Mouse (Mus musculus) limb, embryonic 11.5 days (tissue): ENCODE measurements around the gene 4833427G06Rik. TPM values are rescaled to one million over a fixed set of nuclear protein-coding genes. Genes with fewer than 3 reads are reported as not detected.

Source experiments
- ATAC-seq: fragments of 200-750 bp; cut with Nextera tagmentation; 2 replicates; pipeline ENCODE4 v1.8.0; 2017; ENCODE audit warnings: low read depth; ENCODE audit not compliant: insufficient number of reproducible peaks, low FRiP score, low TSS enrichment
- DNase-seq: peaks from one replicate; pipeline ENCODE4 v3.0.0-alpha.2; 2015; ENCODE audit warnings: low spot score
- H3K27ac ChIP-seq: fragments of 300-500 bp; sonication (generic); replicated peaks from 2 replicates; pipeline ENCODE4 v1.5.1; 2014; ENCODE audit warnings: low read depth, mild to moderate bottlenecking, low read length
- H3K27me3 ChIP-seq: fragments of 300-500 bp; sonication (generic); 2 replicates; pipeline ENCODE4 v1.6.1; 2014; ENCODE audit warnings: mild to moderate bottlenecking, low read length, mixed read lengths; ENCODE audit not compliant: control insufficient read depth, insufficient read depth
- H3K36me3 ChIP-seq: fragments of 300-500 bp; sonication (generic); 2 replicates; pipeline ENCODE4 v1.6.1; 2014; ENCODE audit warnings: mild to moderate bottlenecking, low read length, moderate library complexity, mixed read lengths; ENCODE audit not compliant: control insufficient read depth, insufficient read depth
- H3K4me1 ChIP-seq: fragments of 300-500 bp; sonication (generic); 2 replicates; pipeline ENCODE4 v1.6.1; 2014; ENCODE audit warnings: low read length, mixed read lengths; ENCODE audit not compliant: control insufficient read depth, insufficient read depth
- H3K4me2 ChIP-seq: fragments of 300-500 bp; sonication (generic); 2 replicates; pipeline ENCODE4 v1.6.1; 2014; ENCODE audit warnings: low read depth, mild to moderate bottlenecking, moderate library complexity; ENCODE audit not compliant: severe bottlenecking
- H3K4me3 ChIP-seq: fragments of 300-500 bp; sonication (generic); 2 replicates; pipeline ENCODE4 v1.5.1; 2014; ENCODE audit warnings: low read depth, low read length
- H3K9ac ChIP-seq: fragments of 300-500 bp; sonication (generic); 2 replicates; pipeline ENCODE4 v1.6.1; 2014; ENCODE audit warnings: mild to moderate bottlenecking, low read length
- H3K9me3 ChIP-seq: fragments of 300-500 bp; sonication (generic); 2 replicates; pipeline ENCODE4 v1.6.1; 2016; ENCODE audit warnings: low read length; ENCODE audit not compliant: control insufficient read depth
- WGBS: fragments of 180-500 bp; shearing (Covaris S2); extraction: QIAGEN DNeasy Blood & Tissue Kit; methylation state at CpG from one replicate; pipeline ENCODE4 v1.1.7; 2014; 5-methylcytosine and 5-hydroxymethylcytosine counted together
- polyA plus RNA-seq: library from polyadenylated mRNA; unstranded; fragments of >200 nt; fragmentation: Nextera tagmentation; extraction: Ambion mirVana; gene quantifications from 2 replicates; pipeline ENCODE4 v1.2.1, GENCODE M21; 2014

The 4833427G06Rik gene
- polyA plus RNA-seq, 1 experiment from 2014 or later, result not detected

DNA sequence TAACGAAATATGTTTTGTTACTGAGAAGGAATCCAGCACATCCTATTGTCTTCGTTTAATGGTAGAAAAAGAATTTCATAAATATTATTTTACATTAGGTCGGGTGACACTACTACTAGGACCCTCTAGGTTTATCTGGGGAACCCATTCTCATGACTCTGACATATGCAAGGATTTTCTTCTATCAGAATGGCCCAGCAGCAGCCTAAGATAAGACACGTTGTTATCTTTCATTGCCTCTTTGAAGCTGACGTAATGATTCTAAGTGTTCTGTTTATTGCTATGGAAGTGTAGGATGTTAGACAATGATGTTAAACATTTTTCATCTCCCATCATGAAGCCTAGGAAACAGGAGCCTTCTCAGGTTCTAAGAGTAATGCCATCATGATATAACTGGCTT lies 8.2 kb downstream of the 4833427G06Rik start:
- Histone ChIP-seq H3K4me1 (no peaks in the 10 kb centered on the region), H3K9me3 (no peaks in the 10 kb centered on the region), H3K36me3 (no peaks in the 10 kb centered on the region), H3K27ac (no peak overlapping the region), H3K9ac (no peak overlapping the region), H3K4me2 (no peak overlapping the region), H3K27me3 (no peaks in the 10 kb centered on the region), H3K4me3 (no peak overlapping the region)
- no peak for DNase-seq
- WGBS, result 74% methylated on average over 5 of the region's 5 CpGs
- ATAC-seq, result no peak

DNA sequence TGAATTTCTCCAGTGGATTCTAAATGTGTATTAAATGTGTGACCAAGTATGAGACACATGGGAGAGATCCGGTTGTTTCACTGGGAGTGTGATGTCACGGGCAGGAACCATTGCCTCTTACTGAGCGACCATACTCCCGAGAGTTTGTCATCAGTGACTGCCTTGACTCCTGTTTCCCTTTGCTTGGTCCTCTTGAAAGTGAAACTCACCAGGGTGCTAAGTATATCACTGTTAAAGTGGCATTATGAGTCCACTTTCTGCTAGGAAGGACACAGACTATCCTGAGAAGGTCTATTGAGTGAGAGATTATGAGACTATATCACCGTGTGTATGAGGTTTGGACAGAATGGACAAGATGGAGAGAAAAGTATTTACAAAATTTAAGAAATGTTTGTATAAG lies 20.3 kb downstream of the 4833427G06Rik start:
- Histone ChIP-seq H3K4me3 (no peak overlapping the region), H3K27ac (no peak overlapping the region), H3K9me3 (no peaks in the 10 kb centered on the region), H3K9ac (no peak overlapping the region), H3K27me3 (no peaks in the 10 kb centered on the region), H3K36me3 (no peaks in the 10 kb centered on the region), H3K4me2 (no peak overlapping the region), H3K4me1 (peaks cover 8% of the 10 kb centered on the region)
- DNase-seq, result no peak
- ATAC-seq, result no peak
- 77% methylated on average over 5 of the region's 5 CpGs for WGBS

DNA sequence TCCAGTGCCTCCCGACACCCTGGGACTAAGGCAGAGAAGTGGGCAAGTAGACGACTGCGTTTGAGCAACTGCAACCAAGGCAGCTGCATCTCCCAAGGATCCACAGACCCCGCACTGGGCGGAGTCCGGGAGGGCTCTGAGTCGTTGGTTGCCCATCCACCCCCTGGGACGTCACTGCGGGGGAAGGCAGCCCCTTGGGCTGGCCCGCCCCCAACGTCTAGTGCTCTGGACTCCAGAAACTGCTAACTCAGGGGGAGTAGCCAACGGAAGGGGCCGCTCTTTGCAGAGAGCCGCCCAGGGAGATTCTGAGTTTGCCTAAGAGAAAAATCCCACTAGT lies 24.9 kb downstream of the 4833427G06Rik start, which contains the start of gene Layn:
TSS of gene Layn (minus strand) at position 116 of the 337 bp plus-strand sequence.
- Histone ChIP-seq H3K36me3 (no peaks in the 10 kb centered on the region), H3K27me3 (no peaks in the 10 kb centered on the region; the same call in 1 of the 2 replicates), H3K27ac (no peak within 1 kb of the TSS), H3K4me1 (peaks cover 12% of the 10 kb centered on the region), H3K9me3 (no peaks in the 10 kb centered on the region), H3K4me2 (peak within 1 kb of the TSS; percentile 93), H3K9ac (peak within 1 kb of the TSS; percentile 53; the same call in 1 of the 2 replicates), H3K4me3 (peak within 1 kb of the TSS; percentile 45)
- peak; percentile 86 for ATAC-seq
- peak; percentile 86 for DNase-seq
- WGBS, result 0% methylated on average over 14 of the region's 14 CpGs

DNA sequence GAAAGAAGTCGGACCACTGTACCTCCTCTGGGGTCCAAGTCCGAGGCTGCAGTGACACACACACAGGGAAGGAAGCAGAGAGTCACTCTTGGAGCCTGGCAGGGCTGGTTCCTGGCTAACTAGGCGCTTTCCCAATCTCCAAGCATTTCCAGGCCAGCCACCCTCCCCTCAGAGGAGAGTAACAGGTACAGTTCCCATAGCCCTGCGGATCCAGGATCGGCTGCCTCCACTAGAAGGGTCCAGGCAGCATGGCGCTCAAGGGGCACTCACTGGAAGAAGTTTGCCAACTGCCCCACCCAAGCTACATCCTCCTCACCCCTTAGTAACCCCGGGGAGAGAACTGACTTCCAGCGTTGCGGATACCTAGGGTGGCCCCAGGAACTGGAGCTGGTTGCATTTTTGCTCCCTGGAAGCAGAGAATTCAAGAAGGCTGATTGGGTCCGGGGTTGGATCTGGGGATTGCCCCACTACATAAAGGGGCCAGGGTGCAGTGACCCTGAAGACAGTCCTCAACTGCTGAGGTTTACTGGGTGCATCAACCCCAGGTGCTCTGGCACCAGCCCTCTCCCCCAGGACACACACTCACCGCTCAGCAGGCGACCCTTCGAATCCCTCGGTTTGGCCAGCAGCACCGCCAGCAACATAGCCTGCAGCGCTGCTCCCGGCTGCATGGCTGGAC lies 25.4 kb downstream of the 4833427G06Rik start:
- ATAC-seq (peak; percentile 37; the same call in 1 of the 2 replicates), DNase-seq (peak; percentile 49)
- under 1% methylated on average over 17 of the region's 17 CpGs for WGBS
- peak overlapping the region; percentile 45 for H3K4me3 ChIP-seq
- peak overlapping the region; percentile 53; the same call in 1 of the 2 replicates for H3K9ac ChIP-seq
- H3K9me3 ChIP-seq, result no peaks in the 10 kb centered on the region
- H3K27ac ChIP-seq, result no peak overlapping the region
- peaks cover 12% of the 10 kb centered on the region for H3K4me1 ChIP-seq
- no peaks in the 10 kb centered on the region for H3K36me3 ChIP-seq
- H3K4me2 ChIP-seq, result peak overlapping the region; percentile 93
- H3K27me3 ChIP-seq, result no peaks in the 10 kb centered on the region; the same call in 1 of the 2 replicates

- DNase-seq, result peak; percentile 45
- Histone ChIP-seq H3K4me1 (peaks cover 12% of the 10 kb centered on the region), H3K4me2 (peak overlapping the region; percentile 93), H3K9me3 (no peaks in the 10 kb centered on the region), H3K27me3 (no peaks in the 10 kb centered on the region; the same call in 1 of the 2 replicates), H3K36me3 (no peaks in the 10 kb centered on the region), H3K4me3 (peak overlapping the region; percentile 45), H3K27ac (no peak overlapping the region), H3K9ac (no peak overlapping the region)
- ATAC-seq, result no peak
- 16% methylated on average over 3 of the region's 3 CpGs for WGBS
Measured at GRCm38 (mm10) chr9:51075780-51076179, 26.1 kb downstream of the 4833427G06Rik start.

DNA sequence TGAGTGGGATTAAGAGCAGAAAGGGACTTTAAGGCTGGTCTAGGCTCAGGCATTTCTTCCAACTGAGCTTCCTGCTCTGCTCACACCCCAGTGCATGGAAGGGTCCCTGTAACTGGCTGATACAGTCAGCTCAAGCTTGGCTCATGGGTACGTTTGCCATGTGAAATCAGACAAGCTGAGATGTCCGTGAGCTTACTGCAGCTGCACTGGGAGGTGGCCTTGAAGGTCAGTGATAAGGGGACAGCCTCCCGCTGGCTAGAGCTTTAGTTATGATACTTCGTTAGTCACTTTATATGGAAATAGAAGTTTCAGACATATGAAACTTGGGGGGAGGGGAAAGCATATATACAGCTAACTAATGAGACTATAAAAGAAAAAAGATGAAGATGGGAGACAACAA lies 31.1 kb downstream of the 4833427G06Rik start:
- H3K9me3 ChIP-seq, result no peaks in the 10 kb centered on the region
- no peak for ATAC-seq
- H3K27me3 ChIP-seq, result no peaks in the 10 kb centered on the region; the same call in 1 of the 2 replicates

GRCm38 (mm10) chr9:51068202-51068601 lies 33.7 kb downstream of the 4833427G06Rik start:
- H3K36me3 ChIP-seq, result no peaks in the 10 kb centered on the region
- H3K4me1 ChIP-seq, result no peaks in the 10 kb centered on the region
- WGBS, result 55% methylated on average over 3 of the region's 3 CpGs
- H3K4me2 ChIP-seq, result no peak overlapping the region
- ATAC-seq (no peak), DNase-seq (no peak)
- H3K4me3 ChIP-seq, result no peak overlapping the region
- no peaks in the 10 kb centered on the region for H3K9me3 ChIP-seq
- no peaks in the 10 kb centered on the region for H3K27me3 ChIP-seq
- no peak overlapping the region for H3K9ac ChIP-seq
- no peak overlapping the region for H3K27ac ChIP-seq

More for the DNA sequence above, 31.1 kb downstream of the 4833427G06Rik start:
- H3K4me3 ChIP-seq, result no peak overlapping the region
- H3K36me3 ChIP-seq, result no peaks in the 10 kb centered on the region
- no peak overlapping the region for H3K9ac ChIP-seq
- WGBS, result 80% methylated on average over 4 of the region's 4 CpGs
- no peak for DNase-seq
- no peak overlapping the region for H3K27ac ChIP-seq
- H3K4me1 ChIP-seq, result no peaks in the 10 kb centered on the region
- no peak overlapping the region for H3K4me2 ChIP-seq

DNA sequence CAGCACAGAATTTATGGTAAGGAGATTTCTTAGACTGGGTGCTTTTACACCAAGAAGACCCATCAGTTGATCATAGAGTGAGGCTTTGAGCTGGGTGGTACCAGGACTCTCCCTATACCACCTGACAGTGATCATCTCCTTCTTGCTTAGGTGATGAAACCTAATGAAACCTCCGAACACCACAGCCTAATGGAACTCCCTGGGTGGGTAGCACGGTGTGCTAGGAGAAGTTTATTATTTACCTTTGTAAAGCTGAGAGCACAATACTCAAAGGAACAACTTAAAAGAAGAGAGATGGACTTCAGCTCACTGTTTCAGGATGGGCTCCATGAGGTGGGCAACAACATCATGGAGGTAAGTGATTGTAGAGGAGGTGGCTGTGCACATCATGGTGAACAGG lies 41.3 kb downstream of the 4833427G06Rik start, which contains the start of gene Btg4:
TSS of gene Btg4 (plus strand) at position 301 of the 400 bp plus-strand sequence.
- Histone ChIP-seq H3K9ac (no peak within 1 kb of the TSS), H3K27me3 (no peaks in the 10 kb centered on the region), H3K4me1 (no peaks in the 10 kb centered on the region), H3K9me3 (no peaks in the 10 kb centered on the region), H3K4me2 (no peak within 1 kb of the TSS), H3K36me3 (no peaks in the 10 kb centered on the region), H3K4me3 (no peak within 1 kb of the TSS), H3K27ac (no peak within 1 kb of the TSS)
- ATAC-seq, result no peak
- DNase-seq, result no peak
- 85% methylated on average over 2 of the region's 2 CpGs for WGBS
